Mouse (Mus musculus) mature B cell (primary cell): ENCODE measurements around the gene Zfp106.

Source experiments
- in situ Hi-C: fragments of 300-500 bp; cut with MboI; formaldehyde crosslinking; loops from 2 replicates; pipeline ENCODE4 v1.14.3; 2019

The Zfp106 gene

GRCm38 (mm10) chr2:120470856-120471255, 92.8 kb downstream of the Zfp106 start:
- in situ Hi-C loops = no loop called here

- in situ Hi-C loops = no loop called here
These were observed 93.9 kb downstream of the Zfp106 start for GRCm38 (mm10) chr2:120469715-120470114.

GRCm38 (mm10) chr2:120469220-120469619, 94.4 kb downstream of the Zfp106 start:
- in situ Hi-C loops = no loop called here

GRCm38 (mm10) chr2:120468011-120468410, 95.6 kb downstream of the Zfp106 start:
- in situ Hi-C loops = no loop called here

- in situ Hi-C loops = no loop called here
These were observed 98.3 kb downstream of the Zfp106 start for GRCm38 (mm10) chr2:120465397-120465785.

GRCm38 (mm10) chr2:120464732-120465396, 98.8 kb downstream of the Zfp106 start:
- in situ Hi-C loops = no loop called here

GRCm38 (mm10) chr2:120464091-120464490, 99.6 kb downstream of the Zfp106 start:
- in situ Hi-C loops = no loop called here

- in situ Hi-C loops = no loop called here
These were observed 100.3 kb downstream of the Zfp106 start for GRCm38 (mm10) chr2:120463328-120463727.

- in situ Hi-C loops = no loop called here
These were observed 103.4 kb downstream of the Zfp106 start for GRCm38 (mm10) chr2:120460216-120460615.
